Comparison of ENCODE assay signal across 26 mouse cellular contexts in the genomic region with DNA sequence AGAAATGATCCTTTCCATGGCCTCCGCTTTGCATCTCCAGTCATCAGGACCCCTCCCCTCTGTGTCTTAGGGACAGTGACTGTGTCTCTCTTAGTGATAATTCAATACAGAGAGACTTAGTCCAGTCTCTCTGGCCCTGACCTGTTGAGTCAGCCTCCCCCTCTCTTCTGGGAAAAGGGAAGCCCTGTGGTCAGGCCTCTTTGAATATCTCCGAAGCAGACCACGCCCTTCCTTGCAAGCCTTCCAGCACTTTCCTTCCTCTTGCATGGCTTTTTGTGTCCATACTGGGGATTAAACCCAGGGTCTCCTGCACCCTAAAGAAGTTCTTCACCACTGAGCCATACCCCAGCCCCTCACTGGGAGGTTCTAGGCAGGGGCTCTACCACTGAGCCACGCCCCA. TPM values are rescaled to one million over a fixed set of nuclear protein-coding genes. Genes with fewer than 3 reads are reported as not detected.
DNase-seq lines count a peak whose midpoint lies in the region; ATAC-seq and TF ChIP-seq lines count a peak whose summit lies in the region.
"Had no signal": no experiment of that assay in that cellular context is flagged by ENCODE, and none has a peak within 500 bp of the region (broad histone marks: within the 10 kb centered on the region; RNA-seq: fewer than 3 reads in every experiment).

No protein-coding gene starts in this region.

- DNase-seq in lung, postnatal 25 days (ENCODE audit: low spot score): peak; percentile 29
- DNase-seq in lung, postnatal 14 days: no peak
- peak; percentile 70 for DNase-seq in MEL-GATA-1-ER (ENCODE audit: extremely low read depth, low read depth)
- no peak for DNase-seq in kidney, postnatal 14 days
- DNase-seq in layer of hippocampus, postnatal 10 days (ENCODE audit: low spot score in 2 of 2): no peak
- DNase-seq in thymus, adult 2 months: no peak
- DNase-seq: adrenal gland, postnatal 14 days; cerebellum, adult 9-10 months; forebrain, postnatal 0 days; gastrocnemius, postnatal 25 days; heart, postnatal 10 days; kidney, adult 11 months; liver, postnatal 0 days; right cerebral cortex, postnatal 14 days; spleen, adult 18-20 months; thymus, postnatal 14 days had no signal

- WGBS in thymus, adult 2 months: 74% methylated on average over 4 of the region's 4 CpGs

- peak; percentile 42 to 62; a peak in 1 of 4 replicates for ATAC-seq in hematopoietic stem cell, adult 5-6 weeks (replicated peaks in 1 of 2; ENCODE audit: insufficient read depth in 1 of 2, low FRiP score in 2 of 2, low TSS enrichment in 1 of 2, low read depth in 1 of 2, poor library complexity in 2 of 2, severe bottlenecking in 2 of 2)
- ATAC-seq in monocyte, adult 5-6 weeks (replicated peaks; ENCODE audit: insufficient number of reproducible peaks, low FRiP score, low TSS enrichment, poor library complexity, severe bottlenecking): peak; percentile 63
- ATAC-seq: activated CD4-positive, CD25-positive, alpha-beta regulatory T cell, adult 4 months; forebrain, postnatal 0 days; liver, postnatal 0 days; lung, postnatal 0 days had no signal

- no peak for TF ChIP-seq POLR2A in thymus, adult 2 months (IDR thresholded peaks at IDR 0.05; ENCODE audit: control insufficient read depth, extremely low read depth, insufficient read depth, low read length, poor library complexity)

- H3K27me3 ChIP-seq in thymus, adult 2 months (ENCODE audit: control insufficient read depth, insufficient read depth, low read length): no peaks in the 10 kb centered on the region
- H3K27me3 ChIP-seq: heart, embryonic 12.5 days; hindbrain, embryonic 13.5 days had no signal

- no peak overlapping the region for H3K27ac ChIP-seq in thymus, adult 2 months (ENCODE audit: control insufficient read depth, insufficient read depth, low read length)
- H3K27ac ChIP-seq: embryonic facial prominence, embryonic 10.5 days; hindbrain, embryonic 13.5 days; kidney, postnatal 0 days; limb, embryonic 10.5 days had no signal

- no peaks in the 10 kb centered on the region for H3K36me3 ChIP-seq in thymus, adult 2 months (ENCODE audit: control insufficient read depth, insufficient read depth, low read length)
- H3K36me3 ChIP-seq: embryonic facial prominence, embryonic 10.5 days; heart, embryonic 12.5 days; hindbrain, embryonic 13.5 days; limb, embryonic 10.5 days had no signal

- no peak overlapping the region for H3K4me3 ChIP-seq in thymus, adult 2 months (ENCODE audit: control insufficient read depth, insufficient read depth, low read length)
- H3K4me3 ChIP-seq: embryonic facial prominence, embryonic 10.5 days; heart, embryonic 12.5 days; hindbrain, embryonic 13.5 days; limb, embryonic 10.5 days had no signal

- no peak for TF ChIP-seq CTCF in thymus, adult 2 months (IDR thresholded peaks at IDR 0.05; ENCODE audit: borderline replicate concordance, control insufficient read depth, extremely low read depth, insufficient read depth, low read length, poor library complexity)

- H3K4me1 ChIP-seq in thymus, adult 2 months (replicated peaks; ENCODE audit: control insufficient read depth, insufficient read depth, low read length): peaks cover 21% of the 10 kb centered on the region
- H3K4me1 ChIP-seq: heart, embryonic 12.5 days; hindbrain, embryonic 13.5 days had no signal

RNA-seq across cellular contexts. Expression of gene Rasgrp4, which starts 9.4 kb away (rescaled TPM):
- 1.9 and 8.8 TPM in 2 replicates for total RNA-seq in hematopoietic stem cell, adult 5-6 weeks (2017)
- total RNA-seq in monocyte, adult 5-6 weeks (2017): 37.9 to 82.9 TPM (median 41.3 TPM) in 3 replicates
- total RNA-seq in layer of hippocampus, postnatal 10 days (2021): 1 to 10 TPM; 2.2 to 3.6 TPM
- polyA plus RNA-seq in thymus, adult 2 months (2012; rRNA removed): 44.9 and 54.5 TPM in 2 replicates

RNA-seq across cellular contexts. Expression of gene Fam98c, which starts 12.0 kb away (rescaled TPM):
- total RNA-seq in hematopoietic stem cell, adult 5-6 weeks (2017): 26.5 and 29.1 TPM in 2 replicates
- total RNA-seq in monocyte, adult 5-6 weeks (2017): 28.7 to 32.4 TPM (median 29.1 TPM) in 3 replicates
- 10 to 100 TPM; 28.6 to 35.6 TPM for total RNA-seq in layer of hippocampus, postnatal 10 days (2021)
- polyA plus RNA-seq in thymus, adult 2 months (2012; rRNA removed): 88.8 and 92.3 TPM in 2 replicates

RNA-seq across cellular contexts. Expression of gene Ryr1, which starts 19.0 kb away (rescaled TPM):
- total RNA-seq in hematopoietic stem cell, adult 5-6 weeks (2017): 0.19 and 0.25 TPM in 2 replicates
- total RNA-seq in monocyte, adult 5-6 weeks (2017): 2.3 to 3.1 TPM (median 2.3 TPM) in 3 replicates
- 10 to 100 TPM; 12.6 to 13.7 TPM for total RNA-seq in layer of hippocampus, postnatal 10 days (2021)
- polyA plus RNA-seq in thymus, adult 2 months (2012; rRNA removed): 0.19 and 0.24 TPM in 2 replicates

RNA-seq across cellular contexts. Expression of gene Ggn, which starts 26.0 kb away (rescaled TPM):
- 0.63 and 1.5 TPM in 2 replicates for total RNA-seq in hematopoietic stem cell, adult 5-6 weeks (2017)
- 0.32 to 0.39 TPM in 2 of 3 replicates, not detected in the other for total RNA-seq in monocyte, adult 5-6 weeks (2017)
- 1 to 10 TPM; 1.0 to 1.2 TPM for total RNA-seq in layer of hippocampus, postnatal 10 days (2021)
- 0.53 and 0.66 TPM in 2 replicates for polyA plus RNA-seq in thymus, adult 2 months (2012; rRNA removed)
- total RNA-seq: liver, adult 2 months had no signal
- polyA plus RNA-seq: activated CD4-positive, CD25-positive, alpha-beta regulatory T cell, adult 4 months; liver, postnatal 0 days had no signal

RNA-seq across cellular contexts. Expression of gene Spred3, which starts 26.2 kb away (rescaled TPM):
- 5.3 and 5.6 TPM in 2 replicates for total RNA-seq in hematopoietic stem cell, adult 5-6 weeks (2017)
- 0.78 to 0.95 TPM in 2 of 3 replicates, not detected in the other for total RNA-seq in monocyte, adult 5-6 weeks (2017)
- total RNA-seq in layer of hippocampus, postnatal 10 days (2021): 10 to 100 TPM; 40.7 to 46.8 TPM
- 2.2 and 2.7 TPM in 2 replicates for polyA plus RNA-seq in thymus, adult 2 months (2012; rRNA removed)

Comparison
In these comparisons a context has a peak if more than half of its experiments do, and no peak if none do; other contexts are left out.
1. DNase-seq: peak in lung, postnatal 25 days (single experiment) and MEL-GATA-1-ER (single experiment); none in lung, postnatal 14 days (single experiment), kidney, postnatal 14 days (single experiment), layer of hippocampus, postnatal 10 days (0 of 2) and thymus, adult 2 months (single experiment).